Mouse (Mus musculus): ENCODE data around the gene Arid1b.

DNA sequence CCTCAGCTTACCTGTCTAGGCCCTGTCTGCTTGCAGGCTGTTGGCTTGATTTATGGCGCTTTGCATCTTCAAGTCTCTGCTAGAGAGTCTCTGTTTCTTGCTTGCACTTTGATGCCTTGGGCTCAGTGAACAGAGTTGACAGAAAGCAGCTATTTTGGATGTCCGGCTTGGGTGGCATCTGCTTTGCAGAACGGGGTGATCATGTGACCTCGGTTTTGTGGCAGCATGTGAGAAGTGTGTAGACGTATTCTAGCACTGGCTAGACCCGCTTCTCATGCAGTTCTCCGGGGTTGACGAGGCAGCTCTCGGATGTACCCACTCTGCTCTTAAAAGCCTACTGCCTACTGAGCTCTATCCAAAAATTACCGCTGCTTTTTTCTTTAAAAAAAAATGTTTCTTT, 22.9 kb downstream of the Arid1b start:
- TF ChIP-seq CTCF (IDR thresholded peaks at IDR 0.05; ENCODE audit: borderline replicate concordance, extremely low read depth, insufficient read depth, insufficient read length) (no peak), POLR2A (IDR thresholded peaks at IDR 0.05; ENCODE audit: borderline replicate concordance, extremely low read depth, insufficient read depth, insufficient read length, poor library complexity, severe bottlenecking) (no peak)
